Mouse (Mus musculus): ENCODE data around the gene Sh2d2a.

GRCm38 (mm10) chr3:87859813-87860212 lies 13.3 kb downstream of the Sh2d2a start:
- TF ChIP-seq POLR2A (IDR thresholded peaks at IDR 0.05; ENCODE audit: borderline replicate concordance, extremely low read depth, low read depth, low read length), result no peak
- TF ChIP-seq CTCF (IDR thresholded peaks at IDR 0.05; ENCODE audit: insufficient read depth, low read length), result peak; percentile 68

All from lung, adult 2 months (tissue).